Comparison of ENCODE assay signal across 10 mouse cellular contexts in the genomic region with DNA sequence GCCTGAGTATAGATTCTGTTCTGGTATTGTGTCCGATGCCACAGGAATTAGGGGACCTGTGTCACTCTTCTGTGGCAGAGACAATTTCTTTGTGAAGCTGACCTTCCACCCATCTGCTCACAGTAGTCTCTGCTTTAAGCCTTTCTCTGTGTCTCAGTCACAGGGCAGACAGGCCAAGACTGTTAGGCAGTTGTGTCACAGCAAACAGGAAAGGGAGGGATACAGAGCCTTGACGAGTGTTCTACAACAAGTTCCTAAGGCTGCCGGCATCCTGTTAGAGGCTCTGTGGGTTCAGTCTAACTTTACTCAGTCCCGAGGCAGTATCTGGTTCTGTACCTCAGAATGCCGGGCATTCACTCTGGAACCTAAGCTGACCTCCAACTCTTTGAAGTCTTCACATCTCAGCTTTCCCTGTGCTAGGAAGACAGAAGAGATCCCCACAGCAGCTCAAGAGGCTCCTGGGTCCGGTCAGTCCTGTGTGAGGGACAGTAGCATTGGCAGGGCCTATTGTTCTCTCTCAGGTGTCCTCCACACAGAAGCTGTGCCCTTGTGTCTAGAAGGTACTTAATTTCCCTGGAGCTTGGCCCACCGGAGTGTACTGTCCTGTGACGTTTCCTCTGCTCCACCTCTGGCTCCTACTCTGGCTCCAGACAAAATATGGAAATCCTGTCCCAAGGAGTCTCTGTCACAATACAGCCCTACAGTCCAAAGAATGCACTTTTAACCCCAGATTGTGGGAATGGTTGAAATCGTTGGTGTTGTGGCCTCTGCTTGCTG.
DNase-seq lines count a peak whose midpoint lies in the region; ATAC-seq and TF ChIP-seq lines count a peak whose summit lies in the region.
"Had no signal": no experiment of that assay in that cellular context is flagged by ENCODE, and none has a peak within 500 bp of the region (broad histone marks: within the 10 kb centered on the region; RNA-seq: fewer than 3 reads in every experiment).

No protein-coding gene starts in this region.

- peaks cover 27% of the 10 kb centered on the region for H3K27me3 ChIP-seq in forebrain, embryonic 12.5 days
- 0 out of 2 replicates have a peak, but pooled peaks cover 2% of the 10 kb centered on the region for H3K27me3 ChIP-seq in forebrain, embryonic 13.5 days
- H3K27me3 ChIP-seq in stomach, embryonic 14.5 days (ENCODE audit: control insufficient read depth, insufficient read depth, low read length) = no peaks in the 10 kb centered on the region
- no peaks in the 10 kb centered on the region for H3K27me3 ChIP-seq in stomach, postnatal 0 days (ENCODE audit: control insufficient read depth, insufficient read depth, low read length)
- no peaks in the 10 kb centered on the region for H3K27me3 ChIP-seq in thymus, adult 2 months (ENCODE audit: control insufficient read depth, insufficient read depth, low read length)

- no peak overlapping the region for H3K4me2 ChIP-seq in forebrain, embryonic 12.5 days
- no peak overlapping the region for H3K4me2 ChIP-seq in forebrain, embryonic 13.5 days
- no peak overlapping the region for H3K4me2 ChIP-seq in stomach, embryonic 14.5 days (replicated peaks; ENCODE audit: low read depth, low read length)
- H3K4me2 ChIP-seq in stomach, postnatal 0 days (replicated peaks; ENCODE audit: low read depth) = no peak overlapping the region

- H3K4me1 ChIP-seq in forebrain, embryonic 12.5 days = peaks cover 29% of the 10 kb centered on the region
- no peaks in the 10 kb centered on the region; the same call in 1 of the 2 replicates for H3K4me1 ChIP-seq in forebrain, embryonic 13.5 days
- H3K4me1 ChIP-seq in stomach, embryonic 14.5 days (ENCODE audit: control insufficient read depth, insufficient read depth, low read length) = no peaks in the 10 kb centered on the region
- H3K4me1 ChIP-seq in stomach, postnatal 0 days (replicated peaks; ENCODE audit: control insufficient read depth, insufficient read depth) = no peaks in the 10 kb centered on the region
- H3K4me1 ChIP-seq in thymus, adult 2 months (replicated peaks; ENCODE audit: control insufficient read depth, insufficient read depth, low read length) = no peaks in the 10 kb centered on the region

- H3K9ac ChIP-seq in forebrain, embryonic 12.5 days = no peak overlapping the region
- H3K9ac ChIP-seq in forebrain, embryonic 13.5 days = no peak overlapping the region
- H3K9ac ChIP-seq in stomach, embryonic 14.5 days (replicated peaks; ENCODE audit: low read depth, low read length) = no peak overlapping the region
- no peak overlapping the region for H3K9ac ChIP-seq in stomach, postnatal 0 days (ENCODE audit: low read length)

- no peak for ATAC-seq in forebrain, embryonic 12.5 days (ENCODE audit: low FRiP score)
- no peak for ATAC-seq in forebrain, embryonic 13.5 days
- ATAC-seq in stomach, embryonic 14.5 days (ENCODE audit: insufficient number of reproducible peaks, insufficient read depth, low FRiP score, low read depth) = no peak
- no peak for ATAC-seq in stomach, postnatal 0 days (ENCODE audit: low FRiP score, low TSS enrichment)
- no peak for ATAC-seq in erythroblast, adult 5-6 weeks (replicated peaks; ENCODE audit: low FRiP score, poor library complexity, severe bottlenecking)

- no peak for TF ChIP-seq POLR2A in thymus, adult 2 months (IDR thresholded peaks at IDR 0.05; ENCODE audit: control insufficient read depth, extremely low read depth, insufficient read depth, low read length, poor library complexity)

- H3K27ac ChIP-seq in forebrain, embryonic 12.5 days = peak overlapping the region; percentile 25; the same call in 1 of the 2 replicates
- no peak overlapping the region for H3K27ac ChIP-seq in forebrain, embryonic 13.5 days
- H3K27ac ChIP-seq in stomach, embryonic 14.5 days (ENCODE audit: low read length) = peak overlapping the region; percentile 4; the same call in 1 of the 2 replicates
- H3K27ac ChIP-seq in stomach, postnatal 0 days (replicated peaks) = no peak overlapping the region
- no peak overlapping the region for H3K27ac ChIP-seq in thymus, adult 2 months (ENCODE audit: control insufficient read depth, insufficient read depth, low read length)
- H3K27ac ChIP-seq: macrophage had no signal

- no peak for DNase-seq in stomach, postnatal 0 days (ENCODE audit: low spot score)
- DNase-seq in kidney, postnatal 25 days = peak; percentile 41 to 66
- DNase-seq in B cell, adult 2 months = no peak
- no peak for DNase-seq in thymus, adult 2 months
- DNase-seq: layer of hippocampus, postnatal 36 days had no signal

- H3K9me3 ChIP-seq in forebrain, embryonic 12.5 days = no peaks in the 10 kb centered on the region
- no peaks in the 10 kb centered on the region for H3K9me3 ChIP-seq in forebrain, embryonic 13.5 days (replicated peaks)
- H3K9me3 ChIP-seq in stomach, embryonic 14.5 days (ENCODE audit: control insufficient read depth, low read depth, low read length) = no peaks in the 10 kb centered on the region
- no peaks in the 10 kb centered on the region for H3K9me3 ChIP-seq in stomach, postnatal 0 days (ENCODE audit: control insufficient read depth, low read length)

- no peak for TF ChIP-seq EP300 in stomach, postnatal 0 days (optimal IDR thresholded peaks at IDR 0.05)

- WGBS in forebrain, embryonic 12.5 days = 76% methylated on average over 9 of the region's 9 CpGs
- 80% methylated on average over 9 of the region's 9 CpGs for WGBS in forebrain, embryonic 13.5 days
- WGBS in stomach, embryonic 14.5 days = 75% methylated on average over 9 of the region's 9 CpGs
- 65% methylated on average over 9 of the region's 9 CpGs for WGBS in stomach, postnatal 0 days
- WGBS in thymus, adult 2 months = 75% methylated on average over 9 of the region's 9 CpGs

- no peak for TF ChIP-seq CTCF in stomach, postnatal 0 days (IDR thresholded peaks at IDR 0.05; ENCODE audit: low read depth)
- no peak for TF ChIP-seq CTCF in thymus, adult 2 months (IDR thresholded peaks at IDR 0.05; ENCODE audit: borderline replicate concordance, control insufficient read depth, extremely low read depth, insufficient read depth, low read length, poor library complexity)

- H3K4me3 ChIP-seq in forebrain, embryonic 12.5 days (replicated peaks) = no peak overlapping the region
- no peak overlapping the region for H3K4me3 ChIP-seq in forebrain, embryonic 13.5 days
- H3K4me3 ChIP-seq in stomach, embryonic 14.5 days (ENCODE audit: low read depth, low read length) = no peak overlapping the region
- H3K4me3 ChIP-seq in stomach, postnatal 0 days (ENCODE audit: low read depth, low read length) = no peak overlapping the region
- no peak overlapping the region for H3K4me3 ChIP-seq in thymus, adult 2 months (ENCODE audit: control insufficient read depth, insufficient read depth, low read length)

- no peaks in the 10 kb centered on the region for H3K36me3 ChIP-seq in forebrain, embryonic 12.5 days (replicated peaks)
- H3K36me3 ChIP-seq in forebrain, embryonic 13.5 days (ENCODE audit: poor library complexity, severe bottlenecking) = no peaks in the 10 kb centered on the region
- no peaks in the 10 kb centered on the region for H3K36me3 ChIP-seq in stomach, embryonic 14.5 days (ENCODE audit: control insufficient read depth, insufficient read depth, low read length)
- H3K36me3 ChIP-seq in stomach, postnatal 0 days (ENCODE audit: control insufficient read depth, insufficient read depth, low read length) = no peaks in the 10 kb centered on the region
- H3K36me3 ChIP-seq in thymus, adult 2 months (ENCODE audit: control insufficient read depth, insufficient read depth, low read length) = no peaks in the 10 kb centered on the region

Comparison
In these comparisons a context has a peak if more than half of its experiments do, and no peak if none do; other contexts are left out.
1. H3K27ac ChIP-seq: peak in forebrain, embryonic 12.5 days (single experiment) and stomach, embryonic 14.5 days (single experiment); none in forebrain, embryonic 13.5 days (single experiment), stomach, postnatal 0 days (single experiment) and thymus, adult 2 months (single experiment).
2. DNase-seq: peak in kidney, postnatal 25 days (2 of 2); none in stomach, postnatal 0 days (single experiment), B cell, adult 2 months (0 of 2) and thymus, adult 2 months (single experiment).